Mouse (Mus musculus) ES-Bruce4 (cell line): ENCODE measurements at regions not wholly inside any gene's neighbourhood (a gene's known extent, or its start where the extent isn't known, plus 50 kb on each side); places are given as distances from the start of the nearest gene placed in this dataset.

Source experiments
- H3K27ac ChIP-seq: 2 replicates; pipeline ENCODE4 v1.5.1; 2012; ENCODE audit warnings: low read length, inconsistent platforms; ENCODE audit not compliant: insufficient read depth
- H3K27me3 ChIP-seq: 2 replicates; pipeline ENCODE4 v1.6.1; 2012; ENCODE audit warnings: mild to moderate bottlenecking, low read length, inconsistent platforms; ENCODE audit not compliant: control insufficient read depth, poor library complexity, insufficient read depth, severe bottlenecking
- H3K36me3 ChIP-seq: 2 replicates; pipeline ENCODE4 v1.6.1; 2012; ENCODE audit warnings: inconsistent platforms, mild to moderate bottlenecking, low read length, moderate library complexity; ENCODE audit not compliant: control insufficient read depth, poor library complexity, insufficient read depth, severe bottlenecking
- H3K4me1 ChIP-seq: one replicate; pipeline ENCODE4 v1.8.1; 2011; ENCODE audit warnings: low read length; ENCODE audit not compliant: control insufficient read depth, insufficient read depth
- H3K4me3 ChIP-seq: 2 replicates; pipeline ENCODE4 v1.5.1; 2011; ENCODE audit warnings: low read depth, mild to moderate bottlenecking, low read length
- H3K9ac ChIP-seq: 2 replicates; pipeline ENCODE4 v1.6.1; 2012; ENCODE audit warnings: low read depth, mild to moderate bottlenecking, inconsistent platforms; ENCODE audit not compliant: poor library complexity, severe bottlenecking
- H3K9me3 ChIP-seq: replicated peaks from 2 replicates; pipeline ENCODE4 v1.6.1; 2012; ENCODE audit warnings: mild to moderate bottlenecking, low read length, inconsistent platforms; ENCODE audit not compliant: control insufficient read depth, poor library complexity, insufficient read depth, severe bottlenecking
- CTCF ChIP-seq: IDR thresholded peaks from one replicate; pipeline ENCODE4 v1.8.1; 2011; ENCODE audit warnings: low read depth, low read length
- EP300 ChIP-seq: IDR thresholded peaks from 2 replicates; pipeline ENCODE4 v1.6.1; 2011; ENCODE audit warnings: low read depth, low read length; ENCODE audit not compliant: insufficient read depth
- POLR2A ChIP-seq: IDR thresholded peaks from one replicate; pipeline ENCODE4 v1.8.1; 2011; ENCODE audit warnings: low read length; ENCODE audit not compliant: insufficient read depth

DNA sequence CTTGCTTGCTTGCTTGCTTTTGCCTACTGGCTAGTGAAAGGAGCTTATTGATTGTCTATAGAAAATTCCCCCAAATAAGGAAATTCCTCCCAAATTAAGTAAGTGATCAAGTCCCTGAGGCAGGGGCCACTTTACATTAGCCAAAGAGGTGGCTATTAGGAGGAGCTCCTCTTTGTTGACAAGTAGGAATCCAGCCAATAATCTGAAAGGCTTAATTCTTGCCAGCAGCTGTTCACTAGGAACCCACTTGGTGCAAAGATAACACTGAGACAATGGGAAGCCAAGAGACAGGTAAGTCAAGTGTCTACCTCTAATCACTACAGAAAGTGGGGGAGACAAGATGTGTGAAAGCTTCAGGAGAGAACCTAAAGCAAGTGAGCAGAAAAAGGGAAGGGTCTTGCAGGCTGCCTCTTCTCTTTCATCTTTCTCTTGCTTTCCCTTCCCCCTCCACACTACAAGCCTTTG lies 293.2 kb upstream of the Zfp462 start:
- no peak overlapping the region for H3K27ac ChIP-seq
- no peak overlapping the region for H3K4me3 ChIP-seq
- peaks cover 6% of the 10 kb centered on the region; the same call in 1 of the 2 replicates for H3K9me3 ChIP-seq
- H3K9ac ChIP-seq, result no peak overlapping the region
- H3K36me3 ChIP-seq, result no peaks in the 10 kb centered on the region
- no peaks in the 10 kb centered on the region for H3K27me3 ChIP-seq
- TF ChIP-seq POLR2A (no peak), EP300 (no peak)
- no peaks in the 10 kb centered on the region for H3K4me1 ChIP-seq

DNA sequence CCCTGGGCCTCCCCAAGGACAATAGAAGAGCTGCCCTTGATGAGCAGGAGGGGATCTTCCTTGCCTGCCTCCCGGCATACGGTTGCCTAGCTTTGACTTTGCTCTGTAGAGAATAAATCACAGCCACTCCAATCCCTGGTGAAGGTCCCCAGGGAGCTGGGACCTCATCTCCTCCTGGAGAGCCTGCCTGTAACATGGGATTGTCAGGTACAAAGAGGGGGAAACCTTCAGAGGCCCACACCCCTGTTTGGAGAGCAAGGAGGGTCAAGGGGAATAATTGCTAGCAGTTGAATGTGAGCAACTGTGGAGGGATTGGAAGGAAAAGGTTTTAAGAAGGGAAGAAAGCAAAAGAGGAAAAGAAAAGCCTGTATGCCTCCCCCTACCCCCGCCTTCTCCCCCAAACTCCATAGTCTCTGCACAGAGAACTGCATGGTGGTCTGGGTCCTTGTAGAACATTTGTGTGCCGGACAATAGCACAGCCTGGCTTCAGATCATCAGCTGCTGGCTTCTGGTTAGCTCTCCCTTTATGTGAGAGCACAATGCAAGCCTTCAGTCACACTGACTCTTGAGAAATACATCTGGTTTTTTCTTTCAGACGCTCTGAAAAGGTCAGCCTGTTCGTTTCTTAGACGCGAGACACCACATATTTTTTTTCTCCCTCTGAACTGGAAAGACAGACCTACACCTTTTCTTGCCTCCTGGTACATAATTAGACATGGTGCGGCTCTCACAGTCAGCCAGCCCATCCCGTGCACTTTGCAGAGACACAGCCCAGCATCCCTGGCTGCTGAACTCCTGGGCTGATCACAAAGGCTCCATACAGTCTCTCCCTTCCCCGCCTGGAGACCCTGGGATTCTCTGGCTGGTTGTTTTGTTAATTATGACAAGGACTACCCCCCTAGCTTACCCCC lies 292.5 kb upstream of the Zfp462 start:
- no peaks in the 10 kb centered on the region for H3K4me1 ChIP-seq
- H3K9ac ChIP-seq, result no peak overlapping the region
- H3K4me3 ChIP-seq, result no peak overlapping the region
- TF ChIP-seq EP300 (no peak), POLR2A (no peak), CTCF (no peak)
- H3K9me3 ChIP-seq, result peaks cover 6% of the 10 kb centered on the region; the same call in 1 of the 2 replicates
- H3K27ac ChIP-seq, result no peak overlapping the region
- no peaks in the 10 kb centered on the region for H3K27me3 ChIP-seq
- no peaks in the 10 kb centered on the region for H3K36me3 ChIP-seq

DNA sequence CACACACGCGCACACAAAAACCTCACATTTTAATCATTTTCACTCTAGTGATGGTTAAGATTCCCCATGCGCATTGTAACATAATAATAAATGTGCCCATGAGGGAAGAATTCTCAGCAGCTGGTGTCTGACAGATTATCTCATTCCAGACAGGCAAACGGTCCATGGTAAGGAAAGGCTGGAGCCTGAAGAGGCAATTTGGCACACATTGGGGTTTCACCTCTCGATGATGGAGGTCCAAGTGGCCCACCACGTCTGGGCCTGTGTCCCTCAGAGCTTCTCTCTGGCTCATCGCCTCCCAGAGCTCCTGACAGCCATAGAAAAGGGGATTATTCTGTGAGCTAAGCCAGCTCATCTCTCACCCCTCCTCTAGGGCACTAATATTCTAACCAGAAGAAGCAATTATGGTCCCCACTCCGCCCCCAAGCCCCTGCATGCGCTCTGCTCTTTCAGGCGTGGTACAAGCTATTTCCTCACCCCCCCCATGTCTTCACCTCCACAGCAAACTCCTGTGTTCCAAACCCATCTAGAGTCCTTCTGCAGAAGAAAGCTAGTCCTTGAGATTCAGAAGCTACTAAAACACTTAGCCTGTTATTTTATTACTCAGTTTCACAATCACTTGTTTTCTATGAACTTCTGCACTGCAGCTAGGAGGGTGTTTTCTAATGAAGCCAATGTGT lies 291.6 kb upstream of the Zfp462 start:
- H3K27me3 ChIP-seq, result no peaks in the 10 kb centered on the region
- peaks cover 6% of the 10 kb centered on the region; the same call in 1 of the 2 replicates for H3K9me3 ChIP-seq
- no peak overlapping the region for H3K27ac ChIP-seq
- H3K36me3 ChIP-seq, result no peaks in the 10 kb centered on the region
- no peaks in the 10 kb centered on the region for H3K4me1 ChIP-seq
- no peak overlapping the region for H3K9ac ChIP-seq
- no peak overlapping the region for H3K4me3 ChIP-seq
- TF ChIP-seq EP300 (no peak), CTCF (no peak), POLR2A (no peak)
